Mouse (Mus musculus) embryonic facial prominence, embryonic 10.5 days (tissue): ENCODE data around the gene Lrrc61. TPM values are rescaled to one million over a fixed set of nuclear protein-coding genes. Genes with fewer than 3 reads are reported as not detected.

Experiments
- DNase-seq: peaks from one replicate; pipeline ENCODE4 v3.0.0-alpha.2; 2017; ENCODE audit warnings: low spot score
- H3K27ac ChIP-seq: fragments of 300-500 bp; sonication (generic); replicated peaks from 2 replicates; pipeline ENCODE4 v1.5.1; 2016; ENCODE audit warnings: mild to moderate bottlenecking
- H3K27me3 ChIP-seq: fragments of 300-500 bp; sonication (generic); replicated peaks from 2 replicates; pipeline ENCODE4 v1.6.1; 2016; ENCODE audit warnings: low read depth, mild to moderate bottlenecking; ENCODE audit not compliant: poor library complexity, severe bottlenecking
- H3K36me3 ChIP-seq: fragments of 300-500 bp; sonication (generic); replicated peaks from 2 replicates; pipeline ENCODE4 v1.6.1; 2016; ENCODE audit warnings: mild to moderate bottlenecking, moderate library complexity
- H3K4me1 ChIP-seq: fragments of 300-500 bp; sonication (generic); 2 replicates; pipeline ENCODE4 v1.6.1; 2016
- H3K4me3 ChIP-seq: fragments of 300-500 bp; sonication (generic); 2 replicates; pipeline ENCODE4 v1.5.1; 2016; ENCODE audit warnings: mild to moderate bottlenecking, moderate library complexity
- H3K9me3 ChIP-seq: fragments of 300-500 bp; sonication (generic); 2 replicates; pipeline ENCODE4 v1.6.1; 2016; ENCODE audit warnings: mild to moderate bottlenecking
- WGBS: fragments of 180-500 bp; shearing (Covaris S2); methylation state at CpG from one replicate; pipeline ENCODE4 v1.1.7; 2016; 5-methylcytosine and 5-hydroxymethylcytosine counted together
- polyA plus RNA-seq: library from polyadenylated mRNA; unstranded; fragments of >200 nt; fragmentation: Nextera tagmentation; extraction: Ambion mirVana; gene quantifications from 2 replicates; pipeline ENCODE4 v1.2.1, GENCODE M21; 2016

The Lrrc61 gene
- polyA plus RNA-seq, 1 experiment from 2014 or later = 17.7 TPM

DNA sequence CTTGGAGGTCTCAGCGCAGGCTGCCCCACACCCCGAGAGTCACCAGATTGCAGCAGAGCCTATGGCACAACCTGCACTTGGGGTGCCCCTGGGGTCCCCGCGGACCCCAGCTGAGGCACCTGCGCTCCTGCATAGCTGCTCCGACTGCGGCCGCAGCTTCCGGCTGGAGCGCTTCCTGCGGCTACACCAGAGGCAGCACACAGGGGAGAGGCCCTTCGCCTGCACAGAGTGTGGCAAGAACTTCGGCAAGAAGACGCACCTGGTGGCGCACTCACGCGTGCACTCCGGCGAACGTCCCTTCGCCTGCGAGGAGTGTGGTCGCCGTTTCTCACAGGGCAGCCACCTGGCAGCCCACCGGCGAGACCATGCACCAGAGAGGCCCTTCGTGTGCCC is 42.6 kb downstream of the Lrrc61 start:
- Histone ChIP-seq H3K27me3 (no peaks in the 10 kb centered on the region), H3K9me3 (peaks cover 34% of the 10 kb centered on the region), H3K4me1 (peaks cover 33% of the 10 kb centered on the region), H3K27ac (no peak overlapping the region), H3K36me3 (peaks cover 62% of the 10 kb centered on the region), H3K4me3 (0 out of 2 replicates have a peak overlapping the region, but pooled peaks have one; percentile 9)
- no peak for DNase-seq
- WGBS = 97% methylated on average over 27 of the region's 27 CpGs

GRCm38 (mm10) chr6:48600594-48600993 is 46.0 kb downstream of the Lrrc61 start:
- 81% methylated on average over 1 of the region's 1 CpGs for WGBS
- DNase-seq = no peak
- H3K4me1 ChIP-seq = peaks cover 20% of the 10 kb centered on the region
- H3K27ac ChIP-seq = no peak overlapping the region
- H3K27me3 ChIP-seq = no peaks in the 10 kb centered on the region
- H3K9me3 ChIP-seq = peaks cover 31% of the 10 kb centered on the region
- H3K4me3 ChIP-seq = no peak overlapping the region
- H3K36me3 ChIP-seq = peaks cover 60% of the 10 kb centered on the region

GRCm38 (mm10) chr6:48601271-48602079 is 46.9 kb downstream of the Lrrc61 start, which contains the start of gene Zfp775:
Zfp775 (plus strand) TSS chr6:48602063.
- H3K4me1 ChIP-seq = peaks cover 20% of the 10 kb centered on the region

DNA sequence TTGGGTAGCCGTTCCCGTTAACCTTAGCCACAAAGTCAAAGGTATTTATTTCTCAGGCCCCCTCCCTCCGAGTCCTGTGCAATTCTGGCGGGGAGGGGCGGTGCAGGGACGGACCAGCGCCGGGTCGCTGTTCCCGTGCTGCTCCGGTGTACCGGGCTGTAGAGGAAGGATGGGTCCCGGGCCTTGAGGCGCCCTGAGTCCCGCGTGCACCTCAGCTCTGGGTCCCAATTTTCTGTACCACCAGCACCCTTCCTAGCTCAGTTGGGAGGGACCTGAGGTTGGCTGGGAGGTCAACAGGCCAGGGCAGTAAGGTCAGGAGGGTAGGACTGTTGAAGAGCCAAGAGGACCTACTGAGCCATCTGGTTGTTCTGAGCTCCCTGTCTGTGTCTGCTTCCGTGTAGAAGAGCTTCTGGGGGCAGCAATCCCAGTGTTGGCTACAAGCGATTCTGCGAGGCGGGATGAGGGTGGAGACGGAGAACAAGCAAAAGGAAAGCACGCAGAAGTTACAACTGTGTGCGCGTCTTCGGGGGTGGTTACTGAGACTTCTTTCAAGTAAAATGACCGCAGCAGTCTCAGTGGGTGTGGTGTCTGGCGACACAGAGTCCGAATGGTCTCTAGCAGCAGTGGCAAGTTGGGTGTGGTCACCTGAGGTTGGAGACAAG is 47.6 kb downstream of the Lrrc61 start:
- no peak for DNase-seq
- Histone ChIP-seq H3K4me3 (peak overlapping the region; percentile 81), H3K27ac (peak overlapping the region; percentile 95), H3K27me3 (no peaks in the 10 kb centered on the region), H3K36me3 (peaks cover 44% of the 10 kb centered on the region), H3K4me1 (peaks cover 20% of the 10 kb centered on the region), H3K9me3 (peaks cover 15% of the 10 kb centered on the region)
- 2% methylated on average over 28 of the region's 28 CpGs for WGBS

More at GRCm38 (mm10) chr6:48601271-48602079, 46.9 kb downstream of the Lrrc61 start, which contains the start of gene Zfp775:
- H3K9me3 ChIP-seq = peaks cover 22% of the 10 kb centered on the region
- DNase-seq = peak; percentile 98
- peak within 1 kb of the TSS; percentile 81 for H3K4me3 ChIP-seq
- H3K27me3 ChIP-seq = no peaks in the 10 kb centered on the region
- H3K36me3 ChIP-seq = peaks cover 51% of the 10 kb centered on the region
- H3K27ac ChIP-seq = peak within 1 kb of the TSS; percentile 95
- 6% methylated on average over 42 of the region's 42 CpGs for WGBS

DNA sequence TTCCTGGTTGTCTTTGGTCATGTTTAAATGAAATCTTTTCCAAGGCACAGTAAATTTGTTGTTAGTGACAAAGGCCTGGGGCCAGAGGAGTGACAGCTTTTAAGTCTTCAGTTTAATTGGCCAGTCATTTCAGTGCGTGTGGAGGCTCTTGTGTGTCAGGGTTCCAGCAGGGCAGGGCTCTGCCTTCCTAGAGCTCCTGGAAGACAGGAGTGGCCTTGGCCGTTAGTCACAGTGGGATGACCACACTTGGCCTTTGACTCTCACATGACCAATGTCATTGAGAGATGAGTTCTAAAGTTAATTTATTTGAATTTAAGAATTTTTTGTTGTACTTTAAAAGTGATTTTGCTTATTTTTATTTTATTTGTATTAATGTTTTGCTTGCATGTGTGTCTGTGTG is 53.5 kb downstream of the Lrrc61 start:
- no peak overlapping the region for H3K4me3 ChIP-seq
- no peaks in the 10 kb centered on the region for H3K4me1 ChIP-seq
- 62% methylated on average over 2 of the region's 2 CpGs for WGBS
- H3K36me3 ChIP-seq = peaks cover 19% of the 10 kb centered on the region
- no peaks in the 10 kb centered on the region for H3K9me3 ChIP-seq
- no peak for DNase-seq
- no peak overlapping the region for H3K27ac ChIP-seq
- H3K27me3 ChIP-seq = no peaks in the 10 kb centered on the region

GRCm38 (mm10) chr6:48609512-48609911 is 54.9 kb downstream of the Lrrc61 start:
- Histone ChIP-seq H3K27ac (no peak overlapping the region), H3K27me3 (no peaks in the 10 kb centered on the region), H3K4me3 (no peak overlapping the region), H3K4me1 (no peaks in the 10 kb centered on the region), H3K36me3 (peaks cover 32% of the 10 kb centered on the region), H3K9me3 (no peaks in the 10 kb centered on the region)
- WGBS = 60% methylated on average over 7 of the region's 7 CpGs
- DNase-seq = no peak

GRCm38 (mm10) chr6:48610657-48611056 is 56.1 kb downstream of the Lrrc61 start:
- Histone ChIP-seq H3K27ac (no peak overlapping the region), H3K4me3 (no peak overlapping the region), H3K9me3 (no peaks in the 10 kb centered on the region), H3K36me3 (peaks cover 36% of the 10 kb centered on the region), H3K4me1 (no peaks in the 10 kb centered on the region), H3K27me3 (no peaks in the 10 kb centered on the region)
- no peak for DNase-seq
- 86% methylated on average over 3 of the region's 3 CpGs for WGBS

DNA sequence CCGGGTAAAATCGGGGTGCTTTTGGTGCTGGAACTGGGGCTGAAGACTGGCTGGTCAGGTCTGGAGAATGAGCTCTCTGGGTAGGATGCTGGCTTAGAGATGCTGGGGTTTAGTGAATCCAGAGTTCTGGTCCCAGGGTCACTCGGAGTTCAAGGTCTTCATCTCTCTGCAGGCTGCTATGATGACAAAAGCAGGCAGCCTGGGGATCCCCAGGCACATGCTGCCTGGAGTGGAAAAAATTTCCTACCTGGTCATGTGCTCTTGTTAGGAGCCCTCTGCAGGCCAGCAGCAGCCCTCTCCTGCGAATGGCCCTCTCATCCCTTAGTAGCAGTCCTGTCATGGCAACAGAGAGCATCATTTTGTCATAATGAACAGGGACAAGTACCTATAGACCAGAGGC is 58.9 kb downstream of the Lrrc61 start:
- no peaks in the 10 kb centered on the region for H3K4me1 ChIP-seq
- 88% methylated on average over 4 of the region's 4 CpGs for WGBS
- H3K27ac ChIP-seq = no peak overlapping the region
- no peak overlapping the region for H3K4me3 ChIP-seq
- H3K9me3 ChIP-seq = no peaks in the 10 kb centered on the region
- no peak for DNase-seq
- H3K27me3 ChIP-seq = no peaks in the 10 kb centered on the region
- H3K36me3 ChIP-seq = peaks cover 46% of the 10 kb centered on the region

DNA sequence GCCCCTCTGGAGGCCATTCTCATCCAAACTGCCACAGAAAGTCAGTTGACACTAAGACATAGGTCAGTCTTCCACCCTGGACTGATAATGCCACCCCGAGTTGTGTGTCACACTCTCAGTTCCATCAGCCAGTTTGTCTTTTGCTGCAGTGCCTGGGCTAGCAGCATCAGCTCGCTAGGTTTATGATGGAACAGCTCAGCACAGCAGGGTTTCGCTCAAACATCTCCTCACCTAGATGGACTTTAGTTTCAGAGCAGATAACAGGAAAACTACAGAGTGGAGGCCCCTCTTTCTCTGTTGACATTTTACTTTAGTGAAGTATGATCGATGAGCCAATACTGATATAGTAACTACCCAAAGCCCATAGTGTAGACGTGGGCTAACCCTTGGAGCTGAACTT is 60.2 kb downstream of the Lrrc61 start:
- no peak for DNase-seq
- Histone ChIP-seq H3K27me3 (no peaks in the 10 kb centered on the region), H3K9me3 (no peaks in the 10 kb centered on the region), H3K4me1 (no peaks in the 10 kb centered on the region), H3K4me3 (no peak overlapping the region), H3K36me3 (peaks cover 56% of the 10 kb centered on the region), H3K27ac (no peak overlapping the region)
- WGBS = 91% methylated on average over 5 of the region's 5 CpGs

DNA sequence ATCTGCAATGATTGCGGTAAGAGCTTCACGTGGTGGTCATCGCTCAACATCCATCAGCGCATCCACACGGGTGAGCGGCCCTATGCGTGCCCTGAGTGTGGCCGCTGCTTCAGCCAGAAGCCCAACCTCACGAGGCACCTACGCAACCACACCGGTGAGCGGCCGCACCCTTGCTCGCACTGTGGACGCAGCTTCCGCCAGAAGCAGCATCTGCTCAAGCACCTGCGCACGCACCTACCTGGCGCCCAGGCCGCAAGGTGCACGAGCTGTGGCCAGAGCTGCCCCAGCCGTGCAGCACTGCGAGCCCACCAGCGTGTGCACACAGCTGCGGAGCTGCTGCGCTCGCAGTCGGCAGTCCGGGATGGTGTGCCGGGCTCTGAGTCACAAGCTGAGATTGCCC is 65.4 kb downstream of the Lrrc61 start:
- Histone ChIP-seq H3K27me3 (no peaks in the 10 kb centered on the region), H3K4me1 (no peaks in the 10 kb centered on the region), H3K4me3 (no peak overlapping the region), H3K36me3 (peaks cover 50% of the 10 kb centered on the region), H3K9me3 (no peaks in the 10 kb centered on the region), H3K27ac (no peak overlapping the region)
- WGBS = 93% methylated on average over 30 of the region's 30 CpGs
- no peak for DNase-seq
